ENCODE assay signal across 8 mouse cellular contexts in genomic region chr2:152626774-152627591, GRCm38 (mm10). TPM values are rescaled to one million over a fixed set of nuclear protein-coding genes. Genes with fewer than 3 reads are reported as not detected.
DNase-seq lines count a peak whose midpoint lies in the region; ATAC-seq and TF ChIP-seq lines count a peak whose summit lies in the region.

Gene Rem1 (plus strand): TSS chr2:152626951.

- no peak for TF ChIP-seq CTCF in cortical plate, adult 2 months (IDR thresholded peaks at IDR 0.05; ENCODE audit: extremely low read depth, insufficient read depth, low read length)

- no peaks in the 10 kb centered on the region for H3K4me1 ChIP-seq in cortical plate, adult 2 months (ENCODE audit: control insufficient read depth, insufficient read depth, low read length)
- peaks cover 28% of the 10 kb centered on the region for H3K4me1 ChIP-seq in heart, embryonic 10.5 days
- H3K4me1 ChIP-seq in midbrain, embryonic 10.5 days = peaks cover 20% of the 10 kb centered on the region

- peak; percentile 46 for DNase-seq in R1 (ENCODE audit: low read depth, low spot score)
- no peak for DNase-seq in heart, embryonic 10.5 days (ENCODE audit: low spot score)
- DNase-seq in kidney, postnatal 36 days = peak; percentile 35 to 57
- peak; percentile 56 for DNase-seq in midbrain, embryonic 10.5 days (ENCODE audit: low spot score)
- DNase-seq in cerebellum, postnatal 36 days = no peak

- H3K9me3 ChIP-seq in heart, embryonic 10.5 days = no peaks in the 10 kb centered on the region
- H3K9me3 ChIP-seq in midbrain, embryonic 10.5 days (replicated peaks) = no peaks in the 10 kb centered on the region

- no peaks in the 10 kb centered on the region for H3K36me3 ChIP-seq in heart, embryonic 10.5 days
- H3K36me3 ChIP-seq in midbrain, embryonic 10.5 days = no peaks in the 10 kb centered on the region

- 2% methylated on average over 59 of the region's 59 CpGs for WGBS in heart, embryonic 10.5 days
- WGBS in midbrain, embryonic 10.5 days = 3% methylated on average over 59 of the region's 59 CpGs

- TF ChIP-seq POLR2A in cortical plate, adult 2 months (IDR thresholded peaks at IDR 0.05; ENCODE audit: extremely low read depth, insufficient read depth, low read length) = no peak

- no peak for ATAC-seq in cerebellum, adult (ENCODE audit: insufficient number of reproducible peaks, low FRiP score, low TSS enrichment)
- no peak for ATAC-seq in CD4-positive, CD25-positive, alpha-beta regulatory T cell, adult 4 months

- H3K27me3 ChIP-seq in heart, embryonic 10.5 days (ENCODE audit: insufficient read depth, poor library complexity, severe bottlenecking) = peaks cover 53% of the 10 kb centered on the region
- H3K27me3 ChIP-seq in midbrain, embryonic 10.5 days (ENCODE audit: low read depth, poor library complexity, severe bottlenecking) = peaks cover 66% of the 10 kb centered on the region

- H3K27ac ChIP-seq in cortical plate, adult 2 months (ENCODE audit: insufficient read depth, low read length) = no peak within 1 kb of the TSS
- peak within 1 kb of the TSS; percentile 67 for H3K27ac ChIP-seq in heart, embryonic 10.5 days
- H3K27ac ChIP-seq in midbrain, embryonic 10.5 days (replicated peaks) = no peak within 1 kb of the TSS; the same call in 1 of the 2 replicates

- peak within 1 kb of the TSS; percentile 16; the same call in 1 of the 2 replicates for H3K4me3 ChIP-seq in cortical plate, adult 2 months (ENCODE audit: insufficient read depth, low read length)
- H3K4me3 ChIP-seq in heart, embryonic 10.5 days = peak within 1 kb of the TSS; percentile 63
- H3K4me3 ChIP-seq in midbrain, embryonic 10.5 days = peak within 1 kb of the TSS; percentile 57

RNA-seq across cellular contexts. Expression of gene Rem1, which starts in this region (rescaled TPM):
- 0.78 and 0.90 TPM in 2 replicates for polyA plus RNA-seq in cortical plate, adult 2 months (2012; rRNA removed)
- 4.9 and 5.1 TPM in 2 replicates for polyA plus RNA-seq in heart, embryonic 10.5 days (2016; fragmentation: Nextera tagmentation; extraction: Ambion mirVana)
- polyA plus RNA-seq in midbrain, embryonic 10.5 days (2016; fragmentation: Nextera tagmentation; extraction: Ambion mirVana) = 0.26 and 0.33 TPM in 2 replicates
- not detected for polyA plus RNA-seq in CD4-positive, CD25-positive, alpha-beta regulatory T cell, adult 4 months (2017; shearing (Covaris generic))

Comparison
In these comparisons a context has a peak if more than half of its experiments do, and no peak if none do; other contexts are left out.
1. Peak in DNase-seq and H3K4me3 ChIP-seq in midbrain, embryonic 10.5 days; RNA of the gene not detected or under 1 TPM.
2. DNase-seq: peak in R1 (single experiment) and kidney, postnatal 36 days (2 of 2); none in heart, embryonic 10.5 days (single experiment) and cerebellum, postnatal 36 days (0 of 2).
3. Peak in every context shown above with its lines, with median percentiles within 50 percentile points of each other: H3K4me3 ChIP-seq.